Mouse (Mus musculus): ENCODE data around the gene Gm5447. TPM values are rescaled to one million over a fixed set of nuclear protein-coding genes. Genes with fewer than 3 reads are reported as not detected.

Gm5447 gene
- polyA plus RNA-seq, 1 experiment from 2014 or later: not detected

GRCm38 (mm10) chr13:31021927-31022326 lies 47.9 kb downstream of the Gm5447 start:
- no peak for ATAC-seq
- 83% methylated on average over 6 of the region's 6 CpGs for WGBS

GRCm38 (mm10) chr13:31023664-31024063 lies 49.7 kb downstream of the Gm5447 start:
- Histone ChIP-seq H3K4me3 (ENCODE audit: low read depth, low read length) (no peak overlapping the region), H3K9me3 (replicated peaks; ENCODE audit: control insufficient read depth, low read length) (no peaks in the 10 kb centered on the region), H3K27me3 (replicated peaks; ENCODE audit: control insufficient read depth, insufficient read depth, low read length) (no peaks in the 10 kb centered on the region), H3K4me2 (ENCODE audit: low read length) (no peak overlapping the region), H3K27ac (ENCODE audit: low read depth, low read length) (no peak overlapping the region), H3K36me3 (ENCODE audit: control insufficient read depth, insufficient read depth, low read length) (no peaks in the 10 kb centered on the region), H3K9ac (ENCODE audit: low read length) (no peak overlapping the region), H3K4me1 (ENCODE audit: control insufficient read depth, insufficient read depth, low read length) (no peaks in the 10 kb centered on the region)
- no peak for DNase-seq (ENCODE audit: low spot score)
- 78% methylated on average over 3 of the region's 3 CpGs for WGBS
- no peak for ATAC-seq

More at GRCm38 (mm10) chr13:31021927-31022326, 47.9 kb downstream of the Gm5447 start:
- Histone ChIP-seq H3K27ac (ENCODE audit: low read depth, low read length) (no peak overlapping the region), H3K27me3 (replicated peaks; ENCODE audit: control insufficient read depth, insufficient read depth, low read length) (no peaks in the 10 kb centered on the region), H3K9me3 (replicated peaks; ENCODE audit: control insufficient read depth, low read length) (no peaks in the 10 kb centered on the region), H3K9ac (ENCODE audit: low read length) (no peak overlapping the region), H3K4me2 (ENCODE audit: low read length) (no peak overlapping the region), H3K36me3 (ENCODE audit: control insufficient read depth, insufficient read depth, low read length) (no peaks in the 10 kb centered on the region), H3K4me3 (ENCODE audit: low read depth, low read length) (no peak overlapping the region), H3K4me1 (ENCODE audit: control insufficient read depth, insufficient read depth, low read length) (no peaks in the 10 kb centered on the region)
- DNase-seq (ENCODE audit: low spot score): no peak

Other genes starting within 250 kb of the Gm5447 start
- gene Irf4, start 225.0 kb upstream of the Gm5447 start, polyA plus RNA-seq (2014; fragmentation: Nextera tagmentation; extraction: Ambion mirVana): 0.04 and 0.10 TPM in 2 replicates
- gene Hus1b, start 26.4 kb upstream of the Gm5447 start, polyA plus RNA-seq (2014; fragmentation: Nextera tagmentation; extraction: Ambion mirVana): 0.14 TPM in 1 of 2 replicates, not detected in the other
- 54.6 and 63.5 TPM in 2 replicates for gene Exoc2, start 111 bp upstream of the Gm5447 start, polyA plus RNA-seq (2014; fragmentation: Nextera tagmentation; extraction: Ambion mirVana)

Data from forebrain, embryonic 14.5 days (tissue).